Mouse (Mus musculus) lung, postnatal 36 days (tissue): ENCODE results near the gene Wbp1l.
A peak's percentile ranks its signal among the peaks of the same experiment; 100 is the strongest.

Experiments used
- DNase-seq: peaks from one replicate; pipeline ENCODE4 v3.0.0; 2022; ENCODE audit warnings: mixed read lengths

Gene Wbp1l

DNA sequence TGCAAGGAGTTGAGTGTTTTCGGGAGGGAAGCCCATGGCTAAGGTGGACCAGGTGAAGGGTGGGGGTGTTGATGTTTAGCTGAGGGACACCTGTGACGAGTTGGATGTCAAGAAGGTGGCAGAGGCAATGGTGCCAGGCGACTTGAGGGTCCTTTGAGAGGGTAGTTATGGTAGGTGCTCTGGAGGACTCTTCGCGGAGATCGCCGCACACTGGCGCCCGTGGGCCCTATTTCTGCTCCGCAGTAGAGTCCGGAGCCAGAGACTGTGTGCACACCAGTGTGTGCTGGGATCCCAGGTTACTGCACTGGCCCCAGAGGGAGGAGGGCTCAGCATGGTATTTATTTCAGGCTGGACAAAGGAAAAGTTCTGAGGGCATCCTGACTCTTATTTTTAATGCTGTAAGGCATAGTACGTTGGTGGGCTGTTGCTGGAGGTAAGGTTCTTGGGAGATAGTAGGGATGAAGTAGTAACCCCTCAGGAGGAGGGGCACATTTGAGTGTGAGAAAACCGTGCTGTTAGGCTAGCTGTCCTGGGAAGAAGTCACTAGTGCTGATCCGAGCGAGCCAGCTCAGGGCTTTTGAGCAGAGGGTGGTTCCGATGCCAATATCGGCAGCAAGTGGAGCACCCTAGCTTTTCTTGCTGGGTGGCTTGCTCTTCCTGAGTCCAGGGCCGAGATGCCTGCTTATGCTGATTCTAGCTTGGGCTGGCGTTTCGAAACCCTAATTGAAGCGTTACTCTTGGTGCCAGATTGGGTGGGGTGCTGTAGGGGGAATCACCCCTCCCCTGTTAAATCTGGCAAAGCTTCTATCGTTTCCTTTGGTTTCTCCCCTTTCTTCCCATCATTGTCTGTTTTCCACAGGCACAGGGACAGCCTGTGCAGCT lies 732 bp downstream of the Wbp1l start:
- peak; percentile 37 for DNase-seq

DNA sequence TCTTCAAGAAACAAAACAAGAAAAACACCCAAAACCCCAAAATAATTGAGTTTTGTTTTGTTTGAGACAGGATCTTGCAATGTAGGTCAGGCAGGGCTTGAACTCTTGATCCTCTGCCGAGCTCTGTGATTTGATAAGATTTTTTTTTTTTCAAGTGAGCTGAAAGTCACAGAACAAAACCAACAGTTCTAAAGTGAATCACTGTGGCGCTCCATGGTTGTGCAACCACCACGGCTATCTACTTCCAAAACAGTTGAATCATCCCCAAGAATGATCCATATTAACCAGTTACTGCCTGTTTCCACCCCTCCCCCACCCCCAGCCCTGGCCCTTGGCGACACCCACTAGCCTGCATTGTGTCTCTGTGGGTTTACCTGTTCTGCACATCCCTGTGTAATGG lies 1.5 kb downstream of the Wbp1l start:
- DNase-seq = peak; percentile 22

DNA sequence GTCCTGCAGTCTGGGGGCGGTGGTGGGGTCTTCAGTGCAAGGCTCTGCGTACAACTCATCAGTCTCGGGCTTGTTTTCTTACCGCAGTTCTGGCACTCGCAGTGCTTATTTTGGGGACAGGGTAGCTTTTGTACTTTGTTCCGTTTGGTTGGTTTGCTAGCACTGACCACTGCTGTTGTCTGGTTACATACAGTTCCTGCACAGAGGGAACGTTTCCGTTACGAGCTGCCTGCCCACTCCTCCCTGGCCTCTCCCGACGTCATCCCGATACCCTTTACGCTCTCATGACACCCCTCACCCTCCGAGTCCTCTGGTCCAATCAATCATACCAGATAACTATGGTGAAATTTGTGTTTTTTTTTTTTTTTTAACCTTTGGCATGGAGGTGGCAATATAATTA lies 2.6 kb downstream of the Wbp1l start:
- no peak for DNase-seq

DNA sequence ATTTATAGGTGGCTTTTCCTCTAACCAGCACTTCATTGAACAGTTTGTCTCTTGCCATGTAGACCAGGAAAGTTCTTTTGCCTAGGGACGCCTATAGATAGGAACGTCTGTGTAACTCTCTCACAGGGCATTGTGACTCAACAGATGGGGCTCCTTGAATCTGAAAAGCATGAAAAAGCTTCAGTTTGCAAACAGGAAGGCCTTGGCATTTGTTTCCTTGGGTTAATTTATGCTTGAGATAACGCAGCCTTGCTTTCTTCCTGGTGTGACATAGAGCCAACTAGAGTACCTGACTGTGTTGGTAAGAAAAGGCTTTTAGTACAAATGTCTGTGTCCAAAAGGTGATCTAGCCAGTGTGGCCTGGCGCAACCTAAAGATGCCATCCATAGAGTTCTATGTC lies 3.5 kb downstream of the Wbp1l start:
- no peak for DNase-seq

DNA sequence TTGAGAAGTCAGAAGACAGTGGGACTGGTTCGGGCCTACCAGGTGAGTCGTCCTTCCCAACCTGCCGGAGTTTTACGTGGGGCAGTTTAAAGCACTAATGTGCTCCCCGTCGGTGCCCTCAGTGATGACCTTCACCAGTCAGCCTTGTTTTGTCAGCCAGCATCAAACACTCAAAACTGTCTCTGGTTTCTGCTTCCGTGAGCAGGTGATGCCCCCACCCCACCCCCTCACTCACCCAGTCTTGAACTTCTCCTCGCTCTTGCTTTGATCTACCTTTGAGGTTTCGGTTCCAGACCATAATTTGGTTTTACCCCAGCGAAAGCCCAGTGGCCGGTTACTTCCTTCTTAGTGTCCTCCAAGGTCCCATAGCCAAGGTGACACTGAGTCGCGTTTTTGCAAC lies 7.8 kb downstream of the Wbp1l start:
- no peak for DNase-seq

DNA sequence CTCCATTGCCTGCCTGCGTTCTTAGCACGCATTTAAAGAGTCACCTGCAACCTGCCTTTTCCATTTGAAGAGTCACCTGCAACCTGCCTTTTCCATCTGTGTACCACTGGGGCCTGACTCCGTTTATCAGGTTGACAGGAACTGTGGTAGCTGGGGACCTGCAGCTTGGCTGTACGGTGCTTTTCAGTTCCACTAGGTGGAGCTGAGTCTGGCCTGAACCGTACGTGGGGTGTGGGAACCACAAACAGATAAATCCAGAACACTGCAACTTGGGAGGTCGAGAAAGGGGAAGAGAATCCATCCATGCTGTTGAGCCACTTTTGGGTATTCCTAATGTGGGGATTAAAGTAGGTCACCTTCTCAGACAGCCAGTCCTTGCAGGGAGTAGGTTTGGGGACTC lies 8.5 kb downstream of the Wbp1l start:
- peak; percentile 52 for DNase-seq

DNA sequence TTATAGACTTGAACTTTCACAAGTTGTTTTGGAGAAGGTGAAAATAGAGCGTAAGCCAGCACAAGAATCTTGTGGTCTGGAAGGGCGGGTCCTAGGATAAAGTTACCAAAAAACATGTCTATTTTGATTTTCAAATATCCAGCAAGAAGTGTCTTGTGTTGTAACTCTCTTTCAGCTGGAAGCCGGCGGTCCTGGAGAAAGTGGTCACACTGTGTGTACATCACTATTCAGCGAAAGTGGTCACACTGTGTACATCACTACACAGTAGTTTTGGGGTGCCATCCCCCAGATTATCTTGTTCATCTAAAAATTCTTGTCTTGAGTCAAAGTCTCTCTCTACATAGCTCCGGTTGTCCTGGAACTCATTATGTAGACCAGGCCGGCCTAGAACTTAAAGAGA lies 9.3 kb downstream of the Wbp1l start:
- DNase-seq = no peak

DNA sequence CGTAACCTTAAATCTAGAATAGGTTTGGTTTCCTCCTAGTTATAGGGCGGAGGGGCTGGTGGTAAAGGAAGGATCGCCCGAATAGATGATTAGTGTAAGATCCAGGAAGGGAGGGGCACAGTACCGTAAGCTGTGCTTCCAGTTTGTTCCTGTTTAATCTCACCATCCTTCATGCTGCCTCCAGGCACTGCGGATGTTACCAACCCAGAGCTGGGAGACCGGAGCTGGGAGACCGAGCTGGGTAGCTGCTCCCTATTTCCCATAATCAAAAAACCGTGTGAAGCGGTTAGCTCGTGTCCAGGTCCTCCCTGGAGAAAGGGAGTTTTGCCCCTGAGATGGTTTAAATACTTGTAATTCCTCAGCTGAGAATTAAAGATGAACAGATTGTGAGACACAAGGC lies 17.5 kb downstream of the Wbp1l start:
- DNase-seq = no peak

DNA sequence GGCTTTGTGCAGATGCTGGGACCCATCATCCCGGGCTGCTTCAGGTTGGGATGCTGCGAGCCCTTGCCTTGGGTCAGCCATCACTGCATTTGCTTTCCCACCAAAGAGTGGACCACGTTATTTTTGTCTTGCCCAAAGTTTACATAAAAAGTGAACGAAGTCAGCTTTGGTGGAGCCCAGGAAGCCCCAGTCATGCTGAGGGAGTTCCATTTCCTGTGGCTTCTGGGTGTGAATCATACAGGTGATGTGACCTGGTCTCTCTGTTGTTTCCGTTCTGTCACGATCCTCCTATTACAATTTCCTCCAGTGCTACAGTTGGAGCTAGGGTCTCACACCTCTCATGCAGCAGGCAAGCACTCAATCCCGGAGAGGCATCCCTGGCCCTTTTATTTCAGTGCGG lies 18.5 kb downstream of the Wbp1l start:
- no peak for DNase-seq

DNA sequence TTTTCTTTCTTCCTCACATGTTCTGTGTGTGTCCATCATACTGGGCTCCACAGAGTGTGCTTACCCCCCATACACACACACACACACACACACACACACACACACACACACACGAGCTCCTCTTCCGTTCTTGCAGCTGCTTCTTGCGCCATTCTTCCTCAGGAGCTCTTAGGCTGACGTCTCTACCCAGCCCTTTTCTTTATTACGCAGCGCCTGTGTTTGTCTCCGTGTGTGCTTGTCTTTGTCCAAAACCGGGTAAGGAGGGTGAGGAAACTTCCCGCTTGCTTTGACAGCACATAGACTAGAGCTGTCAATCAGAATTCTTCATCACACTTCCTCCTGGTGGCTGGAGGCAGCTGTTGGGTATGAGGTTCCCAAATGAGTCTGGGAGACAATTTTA lies 19.4 kb downstream of the Wbp1l start:
- peak; percentile 70 for DNase-seq

DNA sequence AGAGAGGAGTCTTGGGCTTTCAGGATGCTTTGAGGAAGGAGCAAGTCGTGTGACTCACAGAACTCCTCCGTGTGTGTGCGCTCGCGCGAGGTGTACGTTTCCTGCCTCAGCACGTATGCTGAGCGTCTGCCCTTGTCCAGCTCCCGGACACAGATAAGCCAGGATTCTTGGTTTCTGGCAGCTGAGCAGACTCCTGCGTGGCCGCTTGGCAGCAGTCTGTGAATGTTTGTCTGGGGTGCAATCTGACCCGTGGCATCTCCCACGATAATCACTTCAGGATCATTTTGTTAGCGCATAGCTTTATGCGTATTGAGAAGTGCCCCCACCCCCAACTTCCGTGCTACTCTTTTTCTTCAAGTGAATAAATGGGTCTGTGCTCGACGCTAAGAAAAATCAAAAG lies 20.1 kb downstream of the Wbp1l start:
- DNase-seq = no peak

DNA sequence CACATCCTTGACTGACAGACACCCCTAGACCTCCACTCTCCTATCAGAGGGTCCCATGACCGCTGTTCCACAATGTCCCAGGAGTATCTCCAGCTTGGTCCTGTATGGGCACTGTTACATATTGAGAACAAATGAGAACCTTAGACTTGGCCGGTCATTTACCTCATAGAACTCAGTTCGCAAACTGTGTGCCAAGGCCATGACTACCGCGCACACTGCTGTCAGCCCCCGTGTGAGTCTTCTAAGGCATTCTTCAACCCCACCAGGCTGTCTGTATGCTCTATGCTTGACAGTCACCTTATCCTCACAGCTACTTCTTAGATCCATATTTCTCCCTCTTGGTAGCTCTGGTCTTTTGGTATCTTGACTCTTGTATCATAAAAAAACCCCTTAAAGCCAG lies 20.6 kb downstream of the Wbp1l start:
- DNase-seq = no peak

DNA sequence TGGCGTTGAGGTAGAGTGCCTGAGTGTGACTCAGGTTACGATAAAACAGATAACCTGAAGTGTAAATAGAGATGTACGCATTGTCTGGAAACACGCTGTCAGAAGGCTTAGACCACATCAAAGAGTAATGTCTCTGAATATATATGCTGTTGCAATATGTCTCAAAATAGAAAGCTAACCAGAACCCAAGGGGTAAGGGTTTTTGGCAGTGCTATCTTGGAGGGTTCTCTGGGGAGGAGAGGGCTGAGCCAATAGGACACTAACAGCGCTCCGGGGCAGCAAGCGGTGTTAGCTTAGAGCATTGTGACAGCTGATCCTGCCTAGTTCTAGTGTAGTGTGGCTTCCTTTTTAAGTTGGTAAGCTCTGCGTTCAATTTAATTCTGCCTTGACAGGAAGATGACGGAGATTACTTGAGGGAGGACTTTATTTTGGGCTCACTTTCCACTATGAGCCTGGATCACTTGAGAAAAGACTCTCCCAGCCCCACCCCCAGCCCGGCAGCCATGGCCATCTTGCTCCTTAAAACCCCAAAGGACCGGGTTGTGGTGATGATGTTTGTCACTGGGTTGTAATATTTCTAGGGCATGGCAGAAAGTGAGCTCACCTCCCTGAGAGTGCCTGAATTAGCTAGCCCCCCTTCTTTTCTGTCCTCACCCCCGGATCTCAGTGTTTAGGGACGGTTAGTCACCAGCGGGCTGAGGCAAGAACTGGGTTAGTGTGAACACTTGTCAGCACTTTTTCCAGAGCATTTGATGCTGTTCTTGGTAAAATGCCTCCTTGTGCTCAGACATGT lies 21.3 kb downstream of the Wbp1l start:
- DNase-seq = no peak

DNA sequence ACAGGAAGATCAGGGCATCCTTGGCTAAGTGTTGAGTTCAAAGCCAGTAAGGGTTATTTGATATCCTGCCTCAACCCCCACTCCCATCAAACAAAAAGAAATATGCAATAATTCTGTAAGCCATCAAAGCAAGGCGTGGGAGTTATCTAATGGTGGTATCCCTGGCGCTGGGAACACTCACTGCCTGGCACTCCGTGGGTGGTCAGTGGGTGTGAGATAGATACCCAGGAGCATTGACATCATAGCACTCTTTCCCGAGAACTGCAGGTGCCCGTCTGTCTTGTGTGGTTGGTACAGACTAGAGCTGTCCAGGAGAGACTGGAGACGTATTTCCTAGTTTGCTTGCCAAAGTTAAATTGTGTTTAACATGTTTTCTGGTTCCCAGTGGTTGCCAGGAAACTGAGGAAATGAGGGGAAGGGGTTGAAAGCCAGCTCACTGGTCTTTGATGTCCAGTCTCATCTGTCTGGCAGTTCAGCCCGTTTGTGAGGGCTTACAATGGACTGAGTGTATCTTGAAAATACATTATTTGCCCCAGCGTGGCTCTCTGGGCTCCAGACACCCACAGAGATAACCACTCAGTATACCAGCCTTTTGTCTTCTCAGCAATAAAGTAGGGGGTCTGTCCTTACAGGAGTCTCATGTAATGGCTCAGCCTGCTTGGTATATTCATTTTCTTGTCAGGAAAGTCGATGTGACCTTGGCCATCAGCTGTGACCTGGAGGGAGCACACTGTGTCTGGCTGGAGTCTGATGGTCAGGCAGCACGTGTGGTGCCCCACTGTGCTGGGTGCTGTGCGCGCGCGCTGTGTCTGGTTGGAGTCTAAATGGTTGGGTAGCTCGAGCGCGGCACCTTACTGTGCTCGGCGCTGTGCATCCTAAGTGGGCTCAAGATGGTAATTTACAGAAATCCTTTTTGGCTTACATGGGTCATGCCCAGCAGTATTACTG lies 22.6 kb downstream of the Wbp1l start:
- no peak for DNase-seq

DNA sequence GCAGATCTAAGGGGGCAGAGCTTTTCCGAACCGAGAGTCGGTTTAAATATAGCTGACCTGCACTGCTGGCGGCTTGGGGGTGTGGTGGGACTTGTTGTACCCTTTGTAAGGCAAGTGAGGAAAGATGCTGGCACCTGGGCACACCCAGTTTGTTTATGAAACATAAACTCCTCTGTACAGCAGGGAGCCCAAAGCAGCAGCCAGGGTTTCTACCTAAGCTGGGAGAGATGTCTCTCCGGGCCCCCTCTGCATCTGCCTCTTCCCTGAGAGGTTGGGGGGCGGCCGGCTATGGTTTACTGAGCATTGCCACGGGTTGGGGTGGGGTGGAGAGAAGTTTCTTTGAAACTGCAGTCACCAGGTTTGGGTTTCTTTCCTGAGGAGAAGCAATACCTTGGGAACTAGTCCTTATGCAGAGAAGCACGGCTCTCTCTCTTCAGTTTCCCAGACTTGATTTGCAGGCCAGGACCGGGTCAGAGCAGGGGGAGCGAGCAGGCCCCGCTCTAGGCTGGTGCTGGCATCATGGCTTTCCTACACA lies 23.8 kb downstream of the Wbp1l start:
- DNase-seq = no peak

DNA sequence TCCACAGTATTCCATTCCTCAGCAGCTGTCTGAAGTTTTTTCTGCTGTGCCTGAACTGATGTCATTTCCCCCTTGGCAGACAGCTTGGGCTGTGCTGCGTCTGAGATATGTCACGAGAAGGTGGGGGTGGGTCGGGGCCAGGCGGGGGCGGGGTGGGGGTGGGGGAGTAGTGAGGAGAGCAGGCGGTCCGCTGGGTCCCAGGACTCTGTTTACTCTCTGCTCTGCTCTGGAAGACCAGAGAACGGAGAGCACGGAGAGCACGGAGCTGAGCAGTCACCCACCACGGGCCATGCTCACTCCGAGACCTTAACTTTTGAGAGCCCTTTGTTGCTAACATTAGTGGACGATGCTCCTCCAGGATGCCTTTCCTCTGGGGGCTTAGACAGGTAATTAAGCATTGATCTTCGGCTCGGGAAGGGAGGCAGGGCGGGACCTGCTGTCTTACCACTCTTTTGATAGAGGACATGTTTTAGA lies 24.3 kb downstream of the Wbp1l start:
- DNase-seq = peak; percentile 76

DNA sequence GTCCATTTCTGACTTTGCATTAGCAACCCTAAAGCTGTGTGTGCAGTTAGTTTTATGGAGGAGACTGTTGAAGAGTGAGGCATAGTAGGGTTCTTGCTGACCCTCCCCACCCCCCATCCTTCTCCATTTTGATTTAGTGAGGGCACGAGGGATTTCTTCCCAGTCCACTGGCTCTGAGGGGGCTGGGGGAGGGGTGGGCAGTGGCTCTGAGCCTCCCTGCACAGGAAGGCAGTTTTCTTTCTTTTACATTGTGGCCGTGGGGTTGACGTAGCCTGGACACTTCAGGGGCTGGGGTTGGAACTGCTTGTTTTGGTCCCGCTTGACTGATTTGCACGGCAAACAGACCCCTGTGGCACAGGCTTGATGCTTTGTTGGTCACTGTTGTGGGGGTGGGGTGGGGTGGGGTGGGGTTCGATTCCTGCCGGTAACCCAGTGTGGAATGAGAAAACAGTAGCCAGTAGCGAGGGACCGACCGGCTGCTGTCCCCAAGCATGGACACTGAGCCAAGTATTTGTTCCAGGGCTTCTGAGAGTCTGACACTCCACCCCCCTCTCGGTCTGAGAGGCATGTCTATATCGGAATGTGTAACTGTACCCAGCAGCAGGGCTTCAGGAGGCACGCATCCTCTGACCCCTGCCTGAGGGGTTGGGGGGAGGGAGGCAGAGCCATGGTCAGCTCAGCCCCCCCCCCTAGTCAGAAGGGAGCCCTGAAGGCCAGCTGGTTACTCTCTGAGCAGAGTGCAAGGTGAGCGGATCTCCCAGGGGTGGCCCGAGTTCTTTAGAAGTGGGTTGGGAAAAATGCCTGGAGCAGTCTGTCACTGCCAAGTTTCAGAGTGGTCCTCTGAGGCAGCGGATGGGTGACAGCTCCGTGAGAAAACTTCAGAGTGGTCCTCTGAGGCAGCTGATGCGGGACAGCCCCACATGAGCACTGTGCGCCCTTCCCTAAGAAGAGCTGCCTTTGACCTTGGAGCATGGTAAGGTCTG lies 25.2 kb downstream of the Wbp1l start:
- DNase-seq = peak; percentile 88

DNA sequence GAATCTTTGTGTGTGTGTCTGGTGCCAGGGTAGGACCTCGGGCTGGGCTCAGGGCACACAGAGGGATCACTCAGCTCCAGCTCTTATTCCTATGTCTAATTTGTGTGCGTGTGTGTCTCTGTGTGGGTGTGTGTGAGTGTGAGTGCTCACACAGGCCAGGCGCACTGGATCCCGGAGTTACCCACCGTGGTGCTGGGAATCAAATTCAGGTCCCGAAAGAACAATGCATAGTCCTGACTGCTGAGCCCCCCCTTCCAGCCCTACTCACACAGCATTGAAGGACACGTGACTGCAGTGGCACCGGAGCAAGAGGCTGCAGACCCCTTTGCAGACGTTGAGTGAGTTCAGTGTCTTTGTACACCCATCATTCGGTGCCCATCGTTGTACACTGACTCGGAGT lies 26.1 kb downstream of the Wbp1l start:
- no peak for DNase-seq

DNA sequence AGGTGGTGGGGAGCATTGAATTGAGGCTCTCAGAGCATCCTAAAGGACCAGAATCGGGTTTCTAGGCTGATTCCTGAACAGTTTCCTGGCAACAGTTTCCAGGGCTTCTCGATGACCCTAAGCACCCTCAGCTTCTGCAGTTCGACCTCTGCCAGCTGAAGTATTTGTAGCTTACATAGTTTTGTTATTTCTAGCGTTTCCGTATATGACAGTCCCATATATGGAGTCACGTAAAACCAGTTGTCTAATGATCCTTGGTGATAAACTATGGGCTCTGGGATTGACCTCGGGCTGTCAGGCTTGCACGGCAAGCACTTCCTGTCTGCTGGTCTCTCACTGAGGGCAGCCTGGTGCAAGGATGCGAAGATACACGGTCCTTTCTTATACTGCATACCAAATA lies 26.6 kb downstream of the Wbp1l start:
- no peak for DNase-seq

DNA sequence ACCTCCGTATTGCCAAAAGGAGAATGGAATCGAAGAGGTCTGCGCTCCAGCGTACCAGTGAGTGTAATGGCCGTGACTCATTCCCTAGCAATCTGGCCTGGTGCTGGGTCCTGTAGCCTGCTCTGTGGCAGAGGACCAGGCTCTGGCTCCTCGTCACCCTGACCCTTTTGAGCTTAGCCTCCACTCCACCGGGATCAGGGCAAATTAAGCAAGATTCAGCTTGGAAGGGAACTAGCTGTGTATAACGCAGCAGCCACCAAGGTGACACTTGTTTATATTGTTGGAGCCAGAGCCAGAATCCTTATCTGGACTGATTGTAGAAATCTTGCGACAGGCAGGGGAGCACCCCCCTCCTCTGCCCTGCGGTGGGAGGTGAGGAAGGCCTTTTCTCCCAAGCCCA lies 29.5 kb downstream of the Wbp1l start:
- peak; percentile 78 for DNase-seq

DNA sequence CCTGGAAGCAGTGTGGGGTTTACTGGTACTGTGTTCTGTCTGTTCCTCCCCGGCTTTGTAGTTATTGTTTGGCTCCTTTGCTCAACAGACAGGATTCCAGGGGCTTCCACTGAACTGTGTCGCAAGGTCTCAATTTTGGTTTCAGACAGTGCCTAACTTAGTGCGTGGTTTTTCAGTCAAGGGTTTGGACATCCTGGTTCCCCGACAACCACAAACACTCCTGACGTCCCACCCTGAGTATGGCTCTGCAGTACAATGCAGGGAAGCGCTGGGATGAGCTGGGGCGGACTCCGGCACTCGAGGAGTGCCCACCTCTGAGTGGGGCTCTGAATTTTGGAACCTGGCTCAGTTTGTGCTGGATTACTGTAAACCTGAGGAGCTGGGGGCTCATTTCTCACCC lies 30.9 kb downstream of the Wbp1l start:
- DNase-seq = no peak
